Mouse (Mus musculus): ENCODE data around the gene Mrpl38. TPM values are rescaled to one million over a fixed set of nuclear protein-coding genes. Genes with fewer than 3 reads are reported as not detected.

Gene Mrpl38
- total RNA-seq, 2 experiments from 2014 or later = 52.2 to 54.6 TPM

Other genes with a start within 250 kb of the Mrpl38 start
- under 1 TPM in 1 of 2 experiments, not detected in 1; 0.41 TPM for gene Smim5, start 238.9 kb downstream of the Mrpl38 start, total RNA-seq (2021)
- gene Smim6, start 226.9 kb downstream of the Mrpl38 start, total RNA-seq (2021) = not detected
- 10 to 100 TPM; 55.3 to 60.9 TPM for gene Sap30bp, start 205.6 kb downstream of the Mrpl38 start, total RNA-seq (2021)
- 10 to 100 TPM; 17.1 to 20.9 TPM for gene Recql5, start 205.4 kb downstream of the Mrpl38 start, total RNA-seq (2021)
- gene Itgb4, start 164.2 kb downstream of the Mrpl38 start, total RNA-seq (2021) = 1 to 10 TPM; 4.7 to 4.8 TPM
- 10 to 100 TPM; 25.6 to 28.1 TPM for gene Galk1, start 126.1 kb downstream of the Mrpl38 start, total RNA-seq (2021)
- 100 to 1,000 TPM; 320 to 336 TPM for gene H3f3b, start 110.9 kb downstream of the Mrpl38 start, total RNA-seq (2021)
- 10 to 100 TPM; 24.8 to 25.8 TPM for gene Unk, start 108.5 kb downstream of the Mrpl38 start, total RNA-seq (2021)
- gene Unc13d, start 60.9 kb downstream of the Mrpl38 start, total RNA-seq (2021) = 1 to 10 TPM in 1 of 2 experiments, under 1 TPM in 1; 0.63 to 1.2 TPM
- gene Wbp2, start 51.9 kb downstream of the Mrpl38 start, total RNA-seq (2021) = 100 to 1,000 TPM; 229 to 234 TPM
- 1 to 10 TPM; 6.2 to 7.9 TPM for gene Trim47, start 11.7 kb downstream of the Mrpl38 start, total RNA-seq (2021)
- gene Trim65, start 7.7 kb downstream of the Mrpl38 start, total RNA-seq (2021) = 1 to 10 TPM; 6.2 to 6.6 TPM
- 100 to 1,000 TPM in 1 of 2 experiments, 10 to 100 TPM in 1; 96.2 to 100 TPM for gene Fbf1, start 29.3 kb upstream of the Mrpl38 start, total RNA-seq (2021)
- gene Ten1, start 60.0 kb upstream of the Mrpl38 start, total RNA-seq (2021) = 10 to 100 TPM; 44.8 to 50.9 TPM
- 100 to 1,000 TPM; 110 to 118 TPM for gene Acox1, start 60.2 kb upstream of the Mrpl38 start, total RNA-seq (2021)
- under 1 TPM; 0.77 to 0.97 TPM for gene Evpl, start 99.2 kb upstream of the Mrpl38 start, total RNA-seq (2021)
- 10 to 100 TPM; 52.5 to 56.3 TPM for gene Srp68, start 135.3 kb upstream of the Mrpl38 start, total RNA-seq (2021)
- not detected for gene Galr2, start 142.1 kb upstream of the Mrpl38 start, total RNA-seq (2021)
- gene Exoc7, start 168.4 kb upstream of the Mrpl38 start, total RNA-seq (2021) = 10 to 100 TPM; 96.6 to 97.9 TPM
- 1 to 10 TPM; 2.7 to 3.9 TPM for gene Foxj1, start 196.5 kb upstream of the Mrpl38 start, total RNA-seq (2021)

All from left cerebral cortex, postnatal 10 days (tissue).